Mouse (Mus musculus) right cerebral cortex, postnatal 36 days (tissue): ENCODE data around the gene Mark3.
"Not testable (repeated sequence)": the region's sequence is repeated elsewhere in the genome, so short reads cannot be mapped to it uniquely, and the experiment has no call there.

Source experiments
- DNase-seq, 2 experiments: peaks; one replicate each; pipeline ENCODE4 v3.0.0; 2022; ENCODE audit warnings: low spot score in 2 of 2, mixed read lengths in 1 of 2

Gene Mark3

DNA sequence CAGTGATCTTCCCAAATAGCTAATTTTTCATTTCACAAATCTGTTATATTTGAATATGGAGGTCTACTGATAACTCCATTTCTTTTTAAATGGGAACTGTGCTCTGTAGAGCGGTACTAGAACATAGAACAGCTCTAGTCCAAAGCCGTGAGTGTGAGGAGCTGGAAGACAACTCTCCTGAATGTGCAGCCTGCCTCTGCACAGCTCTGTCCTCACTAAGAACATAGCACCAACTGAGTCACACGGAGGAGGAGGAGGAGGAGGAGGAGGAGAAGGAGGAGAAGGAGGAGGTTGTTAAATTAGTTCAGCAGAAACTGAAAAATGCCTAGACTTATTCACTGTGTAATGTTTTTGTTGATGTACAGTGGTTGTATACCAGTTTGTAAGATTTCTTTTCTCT is 78.6 kb downstream of the Mark3 start:
- no peak for DNase-seq

DNA sequence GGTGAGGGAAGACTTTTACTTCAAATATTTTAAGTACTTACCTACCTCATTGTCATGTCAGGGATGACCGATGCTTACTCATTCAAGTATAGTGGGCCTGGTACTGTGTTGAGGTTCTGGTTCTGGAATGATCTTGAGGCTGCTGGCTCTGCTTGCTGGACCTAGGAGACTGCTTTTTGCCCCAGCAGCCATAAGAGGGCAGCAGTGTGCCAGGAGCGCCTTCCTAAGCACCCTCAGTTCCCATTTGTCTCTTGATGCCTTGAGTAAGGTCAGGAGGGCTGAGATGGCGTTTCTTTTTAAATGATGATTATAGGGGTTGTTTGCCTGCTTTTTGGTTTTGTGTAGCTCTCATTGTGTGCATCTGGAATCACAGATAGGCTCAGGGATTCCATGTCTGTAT is 79.1 kb downstream of the Mark3 start:
- DNase-seq, result peak in 1 of 2 experiments; percentile 62

DNA sequence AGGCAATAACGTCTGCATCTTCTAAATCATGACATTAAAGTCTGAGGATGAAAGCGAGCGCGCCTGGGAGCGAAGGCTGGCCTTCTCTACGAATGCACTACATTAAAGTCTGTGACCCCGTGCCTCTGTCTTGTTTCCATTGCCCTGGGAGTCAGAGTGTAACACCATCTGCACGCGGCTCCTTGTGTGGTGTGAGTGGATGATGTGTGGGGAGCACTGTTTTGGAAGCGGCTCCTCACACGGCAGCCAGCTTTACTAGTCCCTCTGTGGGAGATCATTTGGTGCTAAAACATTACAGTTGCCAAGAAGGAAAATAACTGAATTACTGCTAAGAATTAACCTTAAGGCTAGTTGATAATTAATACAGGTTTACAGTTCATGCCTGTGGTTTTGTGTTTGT is 81.4 kb downstream of the Mark3 start:
- DNase-seq, result no peak

DNA sequence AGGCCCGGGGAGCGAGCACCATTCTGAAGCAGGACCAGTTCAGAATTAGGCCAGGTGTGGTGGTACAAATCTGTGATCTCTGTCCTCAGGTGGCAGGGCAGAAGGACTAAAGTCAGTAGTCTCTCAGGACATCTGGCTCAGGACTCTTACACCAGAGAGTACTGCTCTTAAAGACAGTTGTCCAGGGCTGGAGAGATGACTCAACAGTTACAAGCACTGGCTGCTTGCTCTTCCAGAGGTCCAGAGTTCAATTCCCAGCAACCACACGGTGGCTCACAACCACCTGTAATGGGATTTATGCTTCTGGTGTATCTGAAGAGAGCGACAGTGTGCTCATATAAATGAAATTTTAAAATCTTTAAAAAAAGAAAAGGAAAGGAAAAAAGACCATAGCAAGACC is 85.0 kb downstream of the Mark3 start:
- DNase-seq, result no peak

DNA sequence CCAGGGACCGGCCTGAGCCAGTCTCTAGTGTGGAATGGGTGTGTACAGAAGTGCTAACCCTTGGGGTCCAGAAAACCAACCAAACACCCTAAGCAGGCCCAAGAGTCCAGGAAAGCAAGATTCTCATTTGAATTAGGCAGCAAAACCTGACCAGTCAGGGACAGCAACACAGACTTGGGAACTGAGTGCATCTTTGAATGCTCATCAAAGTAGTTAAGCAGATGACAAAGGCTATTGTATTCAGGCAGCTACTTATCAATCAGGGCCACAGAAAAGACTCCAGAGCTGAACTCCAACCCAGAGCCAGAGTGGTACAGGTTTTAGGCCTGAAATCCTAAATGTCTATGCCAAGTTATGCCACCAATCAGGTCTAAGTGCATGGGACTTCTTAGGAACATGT is 86.3 kb downstream of the Mark3 start:
- DNase-seq, result no peak

DNA sequence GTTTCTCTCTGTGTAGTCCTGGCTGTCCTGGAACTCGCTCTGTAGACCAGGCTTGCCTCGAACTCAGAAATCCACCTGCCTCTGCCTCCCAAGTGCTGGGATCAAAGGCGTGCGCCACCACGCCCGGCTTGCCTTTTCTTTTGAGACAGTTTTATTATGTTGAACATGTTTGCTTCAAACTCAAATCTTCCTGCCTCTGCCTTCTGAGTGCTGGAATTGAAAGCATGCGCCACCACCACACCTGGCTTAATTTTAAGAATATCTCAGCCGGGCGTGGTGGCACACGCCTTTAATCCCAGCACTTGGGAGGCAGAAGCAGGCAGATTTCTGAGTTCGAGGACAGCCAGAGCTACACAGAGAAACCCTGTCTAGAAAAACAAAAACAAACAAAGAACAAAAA is 87.2 kb downstream of the Mark3 start:
- not testable (repeated sequence) for DNase-seq

DNA sequence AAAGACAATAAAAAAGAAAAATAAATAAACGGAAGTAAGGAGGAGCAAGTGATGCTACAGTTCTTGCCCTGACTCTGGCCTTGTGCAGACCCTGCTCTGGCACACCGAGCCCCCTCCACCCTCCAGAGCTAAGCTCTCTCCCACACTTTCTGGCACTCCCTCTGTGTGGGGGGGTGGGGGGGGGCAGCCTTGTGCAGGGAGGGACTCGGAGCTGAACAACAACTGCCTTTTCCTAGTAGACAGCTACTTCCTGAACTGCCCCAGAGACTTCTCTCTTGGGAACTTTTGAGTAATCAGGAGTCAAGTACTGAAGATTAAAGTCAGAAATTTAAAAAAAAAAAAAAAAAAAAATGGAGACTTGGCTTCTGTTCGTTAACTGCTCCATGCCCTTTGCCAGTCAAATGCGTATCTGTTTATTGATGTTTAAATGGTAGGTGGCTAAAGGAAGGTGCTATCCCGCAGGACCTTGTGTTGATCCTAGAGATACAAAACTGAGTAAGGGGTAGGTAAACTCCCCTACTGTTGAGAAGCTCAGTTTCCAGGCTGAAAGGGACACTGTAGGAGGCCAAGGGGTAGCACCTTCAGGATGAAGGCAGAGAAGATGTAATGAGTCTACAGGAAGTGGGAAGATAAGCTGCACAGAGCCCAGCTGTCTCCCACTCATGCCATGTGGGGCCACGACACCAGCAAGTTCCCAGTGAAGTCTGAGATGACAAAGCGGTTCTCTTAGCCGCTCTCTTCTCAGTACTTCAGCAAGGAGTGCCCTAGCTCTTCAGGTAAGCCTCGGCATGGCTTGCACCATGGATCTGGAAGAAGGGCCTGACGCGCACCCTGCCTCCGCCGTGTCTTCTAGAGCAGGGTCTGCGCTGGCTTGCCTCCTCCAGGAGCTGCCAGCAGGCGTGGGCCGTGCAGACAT is 89.2 kb downstream of the Mark3 start:
- DNase-seq, result no peak

DNA sequence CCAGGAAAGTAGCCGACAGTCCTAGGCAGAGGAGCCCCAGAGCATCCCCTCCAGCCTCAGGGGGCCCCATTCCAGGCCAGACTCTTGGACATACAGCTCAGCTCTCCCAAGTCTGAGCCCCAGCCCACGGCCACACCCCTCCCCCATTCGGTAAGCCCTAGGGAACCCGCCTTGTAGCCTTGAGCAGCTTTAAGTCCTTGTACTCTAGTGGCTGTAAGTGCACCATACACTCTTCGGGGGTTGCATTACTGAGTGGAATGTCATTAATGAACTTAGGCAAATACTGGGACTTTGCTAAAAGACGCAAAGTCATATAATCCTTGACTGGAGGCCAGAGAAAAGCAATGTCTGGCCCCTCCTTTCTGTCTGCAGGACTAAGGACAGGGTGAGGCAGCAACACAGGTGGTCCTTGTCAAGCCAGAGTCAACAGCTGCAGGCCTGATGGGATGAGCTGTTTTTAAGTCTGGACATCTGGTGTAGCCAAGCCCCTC is 89.9 kb downstream of the Mark3 start:
- no peak for DNase-seq

DNA sequence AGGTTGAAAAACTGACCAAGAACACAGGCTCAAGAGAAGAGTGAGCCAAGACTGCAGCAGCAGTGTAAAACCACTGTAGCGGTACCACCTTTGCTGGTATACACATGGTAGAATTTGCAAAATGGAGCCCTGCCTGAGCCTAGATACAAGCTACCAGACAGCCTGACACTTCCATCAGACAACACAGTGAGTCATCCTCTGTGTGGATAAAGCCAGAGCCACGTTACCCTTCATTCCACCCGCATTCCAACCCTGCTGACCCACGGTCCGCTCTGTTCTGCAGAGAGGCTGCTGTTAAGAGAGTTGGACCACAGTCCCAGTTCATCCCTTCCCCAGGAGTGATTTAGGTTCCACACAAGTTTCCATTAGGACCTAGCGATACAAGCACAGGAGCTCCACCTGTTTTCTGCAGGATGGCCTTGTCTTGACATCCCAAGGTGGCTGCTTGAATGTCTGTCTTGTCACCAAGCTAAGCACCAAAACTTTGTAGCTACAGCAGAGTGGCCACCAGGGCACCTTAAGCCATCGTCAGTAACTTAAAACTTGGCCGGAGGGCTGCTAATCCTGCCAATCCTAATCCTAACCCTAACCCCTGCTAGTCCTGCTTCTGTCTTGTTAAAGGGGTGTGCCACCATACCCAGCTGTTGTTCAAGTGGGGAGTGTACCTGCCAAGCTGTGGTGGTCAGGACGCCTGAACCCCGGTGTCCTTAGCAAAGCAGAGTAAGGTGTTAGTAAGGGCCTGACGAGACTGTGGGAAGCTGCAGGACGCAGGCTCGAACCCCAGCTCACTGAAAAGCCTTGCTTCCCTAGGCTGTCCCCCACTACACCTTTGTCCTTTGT is 90.9 kb downstream of the Mark3 start:
- DNase-seq, result no peak

DNA sequence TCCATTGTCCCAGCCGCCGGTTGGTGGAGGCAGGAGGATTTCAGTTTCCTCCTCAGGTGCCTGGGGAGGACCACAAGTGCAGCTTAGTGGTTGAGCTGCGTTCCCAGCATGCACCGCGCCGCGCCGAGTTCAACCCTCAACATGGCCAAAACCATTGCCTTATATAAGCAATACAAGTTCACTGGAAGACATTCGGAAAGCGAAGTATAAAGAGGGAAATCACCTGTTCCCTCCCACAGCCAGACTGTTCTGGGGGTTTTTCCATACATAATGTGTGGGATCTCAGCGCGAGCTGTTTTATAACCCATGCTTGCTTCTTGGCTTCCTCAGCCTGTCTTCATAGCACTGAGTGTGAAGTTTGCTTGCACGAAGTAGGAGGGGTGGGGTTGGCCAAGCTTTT is 92.1 kb downstream of the Mark3 start:
- DNase-seq, result peak; percentile 81 to 87

DNA sequence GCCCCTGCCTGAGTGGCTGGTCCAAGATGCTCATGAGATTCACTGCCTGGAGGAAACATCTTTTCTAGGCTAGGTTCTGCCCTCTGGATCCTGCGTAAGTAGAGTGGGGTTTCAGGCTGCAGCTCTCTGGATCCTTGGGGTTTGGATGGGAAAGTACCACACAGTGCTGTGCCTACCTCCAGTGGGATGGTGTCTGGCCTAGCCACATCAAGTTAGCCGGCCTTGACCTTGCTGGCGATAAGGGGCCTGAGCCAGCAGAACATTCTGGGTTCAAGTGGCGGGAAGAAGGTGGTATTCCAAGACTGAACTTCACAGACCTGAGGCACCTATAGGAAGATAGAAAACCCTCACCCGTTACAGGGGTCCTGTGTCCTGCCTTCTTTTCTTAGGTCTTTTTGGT is 93.1 kb downstream of the Mark3 start:
- no peak for DNase-seq

DNA sequence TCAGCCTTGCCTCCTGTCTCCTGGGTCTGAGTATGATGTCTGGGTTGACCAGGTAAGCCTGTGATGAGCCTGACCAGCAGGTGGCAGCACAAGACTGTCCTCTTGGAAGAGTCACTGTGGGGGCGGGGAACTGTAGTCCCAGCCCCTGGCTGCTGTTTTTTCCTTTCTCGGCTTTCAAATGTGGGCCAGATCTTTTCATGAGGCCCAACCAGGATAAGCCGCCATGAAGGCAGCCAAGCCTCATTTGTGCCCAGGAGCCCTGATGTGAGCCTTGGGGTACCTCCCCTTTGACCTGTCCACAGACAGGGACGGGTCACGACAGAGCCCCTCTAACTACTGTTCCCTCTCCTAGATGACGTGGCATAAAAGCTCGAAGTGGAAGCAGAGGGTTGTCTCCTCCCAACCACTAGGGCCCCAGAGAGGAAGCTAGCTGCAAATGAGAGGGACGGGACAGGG is 94.2 kb downstream of the Mark3 start:
- DNase-seq, result peak; percentile 94

DNA sequence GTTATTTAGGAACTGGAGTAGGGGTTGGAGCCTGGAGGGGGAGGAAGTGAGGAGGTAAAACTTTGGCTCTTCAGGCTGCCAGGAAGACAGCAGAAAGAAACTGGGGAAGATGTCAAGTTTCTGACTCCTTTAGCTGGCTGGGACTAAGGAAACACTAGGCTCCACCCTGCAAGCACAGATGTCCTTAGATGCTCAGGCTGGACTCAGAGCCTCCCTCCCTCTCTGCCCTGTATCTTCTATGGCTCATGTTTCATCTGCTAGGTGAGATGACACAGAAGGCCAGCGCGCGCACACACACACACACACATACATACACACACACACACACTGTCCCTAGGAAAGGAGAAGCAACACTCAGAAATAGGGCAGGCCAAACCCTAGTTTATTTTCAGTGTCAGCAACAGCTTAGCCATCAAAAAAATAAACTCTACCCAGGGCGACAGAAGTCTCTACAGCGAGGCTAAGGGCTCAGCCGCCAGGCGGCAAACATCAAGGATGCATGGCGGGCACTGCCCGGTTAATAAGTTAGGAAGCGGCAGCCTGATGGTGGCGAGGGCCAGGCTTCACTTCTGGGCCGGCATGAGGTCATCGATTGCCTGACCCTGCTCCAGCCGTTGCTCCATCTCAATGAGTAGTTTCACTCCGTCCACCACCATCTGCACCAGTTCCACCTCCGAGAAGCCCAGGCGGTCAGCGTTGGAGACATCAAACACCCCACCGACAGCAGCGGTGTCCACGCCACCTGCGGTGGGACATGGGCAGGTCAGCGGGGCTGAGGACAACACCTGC is 94.9 kb downstream of the Mark3 start:
- no peak for DNase-seq

DNA sequence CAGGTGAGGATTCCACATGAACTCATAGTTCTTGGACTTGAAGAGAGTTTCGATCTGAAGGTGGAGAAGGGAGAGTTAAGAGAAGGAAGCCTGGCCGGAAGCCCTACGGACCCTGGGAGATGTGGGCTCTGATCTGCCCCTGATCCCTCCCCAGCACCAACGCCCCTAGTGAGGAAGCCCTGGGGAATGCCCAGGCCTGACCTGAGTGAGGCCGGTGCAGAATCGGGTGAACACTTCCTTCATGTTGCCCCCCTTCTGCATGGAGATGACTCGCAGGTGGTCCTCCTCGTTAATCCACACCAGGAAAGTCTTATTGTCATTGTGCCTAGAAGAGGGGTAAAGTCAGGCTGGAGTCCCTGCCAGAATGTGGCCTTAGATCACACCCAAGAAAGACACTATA is 95.6 kb downstream of the Mark3 start:
- DNase-seq, result no peak

DNA sequence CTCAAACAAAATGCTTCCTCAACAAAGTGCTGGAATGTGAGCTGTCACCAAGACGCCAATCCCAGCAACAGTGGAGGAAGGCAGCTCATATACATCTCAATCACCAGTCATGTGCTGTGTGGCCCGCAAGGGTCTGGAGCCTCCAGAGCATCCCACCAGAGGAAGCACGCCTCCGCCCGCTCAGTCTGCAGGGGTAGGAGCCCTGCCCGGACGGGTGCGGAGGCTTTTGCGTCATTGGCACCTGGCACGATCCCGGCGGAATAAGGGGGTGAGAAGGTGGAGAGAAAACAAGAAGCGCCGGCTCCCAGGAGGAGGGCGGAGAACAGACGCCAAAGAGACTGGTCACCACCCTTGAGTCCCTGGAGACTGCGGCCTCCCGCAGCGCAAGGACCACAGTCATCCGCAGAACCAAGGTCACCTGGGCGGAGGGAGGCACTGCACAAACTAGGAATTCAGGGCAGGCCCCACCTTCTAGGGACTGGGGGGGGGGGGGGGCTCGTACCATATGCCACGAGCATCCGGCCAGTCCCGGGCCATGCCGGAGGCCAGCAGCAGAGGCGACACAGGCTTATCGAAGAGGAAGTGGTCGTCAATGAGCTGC is 96.1 kb downstream of the Mark3 start:
- no peak for DNase-seq

DNA sequence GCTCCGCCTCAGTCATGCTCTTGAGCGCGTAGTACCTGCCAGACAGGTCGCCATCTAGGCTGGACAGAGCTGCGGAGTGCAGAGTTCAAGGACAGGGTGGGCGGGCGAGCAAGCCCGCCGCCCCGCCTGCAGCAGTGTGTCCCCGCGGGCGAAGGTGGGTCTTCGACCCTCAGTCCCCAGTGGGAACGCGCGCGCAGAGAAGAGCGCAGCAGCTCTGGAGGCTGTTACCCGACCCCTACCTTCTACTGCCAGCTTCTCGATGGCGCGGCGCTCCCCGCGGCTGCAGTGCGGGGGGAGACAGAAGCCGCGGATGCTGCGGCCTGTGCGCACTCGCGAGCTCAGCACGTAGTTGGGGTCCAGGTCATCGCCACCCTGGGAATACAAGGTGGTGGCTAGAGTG is 96.7 kb downstream of the Mark3 start:
- no peak for DNase-seq

DNA sequence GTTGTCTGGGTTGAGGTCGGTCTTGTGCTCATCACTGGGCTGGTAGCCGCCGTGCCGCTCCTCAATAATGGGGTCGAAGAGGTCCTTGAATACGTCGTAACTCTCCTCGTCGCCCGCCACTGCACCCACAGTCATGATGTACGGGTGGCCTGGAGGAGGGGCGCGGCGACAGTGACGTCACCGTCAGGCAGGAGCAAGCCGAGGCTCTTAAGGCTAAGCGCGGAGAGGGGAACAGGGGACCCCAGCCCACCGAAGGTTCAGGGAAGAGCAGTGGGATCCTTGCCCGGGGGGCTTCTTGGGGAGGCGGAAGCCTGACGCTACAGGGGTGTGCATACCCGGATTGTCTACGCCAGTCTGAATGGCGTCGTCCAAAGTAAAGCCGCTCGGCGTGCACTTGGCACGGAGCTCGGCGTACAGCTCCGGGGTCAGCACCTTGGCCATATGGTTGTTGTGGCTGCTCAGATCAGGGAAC is 97.1 kb downstream of the Mark3 start:
- DNase-seq, result peak; percentile 75 to 81

DNA sequence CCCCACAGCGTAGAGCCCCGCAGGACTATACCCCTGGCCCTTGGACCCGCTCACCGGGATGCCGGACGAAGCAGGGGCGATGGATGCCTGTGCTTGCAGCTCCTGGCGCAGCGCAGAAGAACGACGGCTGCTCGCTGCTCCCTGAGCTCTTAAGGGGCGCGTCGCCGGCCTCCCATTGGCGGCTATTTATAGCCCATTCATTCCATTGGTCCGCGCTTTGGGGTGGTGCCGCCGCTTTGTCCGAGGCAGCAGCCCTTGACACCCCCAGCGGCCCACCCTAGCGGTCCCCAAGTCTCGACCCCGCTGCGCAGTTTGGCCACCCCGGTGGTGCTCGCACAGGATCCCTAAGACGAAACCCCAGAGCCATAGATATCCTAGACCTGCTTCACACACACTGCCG is 97.9 kb downstream of the Mark3 start, which contains the start of gene Ckb:
TSS of gene Ckb (minus strand) at position 163 of the 400 bp plus-strand sequence.
- DNase-seq, result peak; percentile 89 to 93

DNA sequence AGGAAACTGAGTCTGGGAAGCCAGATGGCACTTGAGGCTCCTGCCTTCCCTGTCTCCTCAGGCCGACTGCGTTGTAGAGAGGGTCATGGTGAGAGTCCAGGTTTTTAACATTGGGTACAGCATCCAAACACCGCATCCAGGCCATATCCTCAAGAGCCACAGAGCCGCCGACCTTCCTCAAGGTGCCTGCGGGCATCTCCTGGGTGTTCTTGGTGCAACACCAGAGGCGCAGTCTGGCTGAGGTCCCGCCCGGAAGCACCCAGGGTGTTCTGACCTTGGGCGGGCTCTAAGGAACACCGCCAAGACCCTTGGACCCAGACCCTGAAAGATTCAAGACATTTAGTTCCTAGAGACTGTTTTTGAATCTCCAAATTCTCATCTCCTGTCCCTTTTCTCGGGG is 98.3 kb downstream of the Mark3 start:
- no peak for DNase-seq

DNA sequence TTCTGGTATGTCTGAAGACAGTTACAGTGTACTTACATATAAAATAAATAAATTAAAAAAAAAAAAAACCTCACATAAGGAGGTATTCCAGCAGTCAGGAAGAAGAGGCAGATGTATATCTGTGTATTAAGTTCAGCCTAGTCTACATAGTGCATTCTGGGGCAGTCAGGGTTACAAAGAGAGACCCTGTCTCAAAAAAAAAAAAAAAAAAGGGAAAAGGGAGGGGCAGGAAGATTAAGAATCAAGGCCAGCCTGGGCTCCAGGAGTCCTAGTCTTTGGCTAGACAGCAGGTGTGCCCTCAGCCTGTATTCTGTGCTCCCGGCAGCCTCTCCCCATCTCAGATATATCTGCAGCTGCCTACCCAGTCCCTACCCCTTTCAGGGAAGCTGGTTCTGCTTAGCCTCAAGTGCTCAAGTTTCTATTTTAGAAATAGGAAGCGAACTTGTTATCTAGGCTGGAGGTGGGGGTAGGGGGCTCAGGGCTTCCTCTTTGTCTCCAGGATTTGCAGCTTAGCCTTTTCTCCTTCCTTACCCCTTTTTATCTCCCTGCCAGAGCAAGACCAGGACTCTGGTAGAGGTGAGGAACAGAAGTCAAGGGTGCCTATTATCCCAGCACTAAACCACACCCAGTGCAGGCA is 100.6 kb downstream of the Mark3 start:
- no peak for DNase-seq
